Mouse (Mus musculus) spleen, adult 2 months (tissue): ENCODE data around the gene Rala. TPM values are rescaled to one million over a fixed set of nuclear protein-coding genes. Genes with fewer than 3 reads are reported as not detected.
A peak's percentile ranks its signal among the peaks of the same experiment; 100 is the strongest.

Experiments
- DNase-seq, 2 experiments: peaks; one replicate each; pipeline versions ENCODE4 v3.0.0 to v3.0.0-alpha.2; 2012 to 2021; ENCODE audit warnings: low spot score in 2 of 2, low read depth in 1 of 2
- H3K27ac ChIP-seq: fragments of 200-500 bp; 2 replicates; pipeline ENCODE4 v1.5.1; 2012; ENCODE audit warnings: low read length, inconsistent platforms; ENCODE audit not compliant: insufficient read depth
- H3K27me3 ChIP-seq: fragments of 200-500 bp; 2 replicates; pipeline ENCODE4 v1.6.1; 2012; ENCODE audit warnings: mild to moderate bottlenecking, moderate library complexity, low read length, inconsistent platforms; ENCODE audit not compliant: control insufficient read depth, insufficient read depth
- H3K36me3 ChIP-seq: fragments of 200-500 bp; 2 replicates; pipeline ENCODE4 v1.6.1; 2012; ENCODE audit warnings: mild to moderate bottlenecking, low read length, inconsistent platforms; ENCODE audit not compliant: control insufficient read depth, insufficient read depth
- H3K4me1 ChIP-seq: fragments of 200-500 bp; 2 replicates; pipeline ENCODE4 v1.6.1; 2011; ENCODE audit warnings: inconsistent platforms; ENCODE audit not compliant: control insufficient read depth, insufficient read depth, insufficient read length
- H3K4me3 ChIP-seq: fragments of 200-500 bp; 2 replicates; pipeline ENCODE4 v1.5.1; 2011; ENCODE audit warnings: mild to moderate bottlenecking, inconsistent platforms; ENCODE audit not compliant: insufficient read depth, insufficient read length; ENCODE audit errors: extremely low read depth
- CTCF ChIP-seq: fragments of 200-500 bp; IDR thresholded peaks from 2 replicates; pipeline ENCODE4 v1.5.1; 2011; ENCODE audit warnings: mild to moderate bottlenecking, inconsistent platforms; ENCODE audit not compliant: insufficient read depth, insufficient read length, insufficient replicate concordance; ENCODE audit errors: extremely low read depth
- POLR2A ChIP-seq: fragments of 200-500 bp; IDR thresholded peaks from 2 replicates; pipeline ENCODE4 v1.6.1; 2011; ENCODE audit warnings: low read depth, low read length, inconsistent platforms
- WGBS: fragments of 180-500 bp; shearing (Covaris S2); methylation state at CpG from one replicate; pipeline ENCODE4 v1.1.7; 2018; 5-methylcytosine and 5-hydroxymethylcytosine counted together
- polyA plus RNA-seq: library from polyadenylated mRNA; depleted of rRNA; stranded (reverse); fragments of >200 nt; gene quantifications from 2 replicates; pipeline ENCODE4 v1.2.3, GENCODE M21; 2012

Gene Rala
- polyA plus RNA-seq, 1 experiment = 7.0 TPM

GRCm38 (mm10) chr13:17949555-17949954 lies 5.5 kb upstream of the Rala start:
- no peak for DNase-seq
- 73% methylated on average over 18 of the region's 18 CpGs for WGBS
- H3K36me3 ChIP-seq = no peaks in the 10 kb centered on the region
- H3K27ac ChIP-seq = no peak overlapping the region
- H3K4me3 ChIP-seq = no peak overlapping the region
- H3K27me3 ChIP-seq = no peaks in the 10 kb centered on the region
- no peak for TF ChIP-seq CTCF
- TF ChIP-seq POLR2A = no peak
- H3K4me1 ChIP-seq = no peaks in the 10 kb centered on the region

- Histone ChIP-seq H3K36me3 (no peaks in the 10 kb centered on the region), H3K4me1 (peaks cover 4% of the 10 kb centered on the region; the same call in 1 of the 2 replicates), H3K27me3 (no peaks in the 10 kb centered on the region), H3K27ac (peak overlapping the region; percentile 83), H3K4me3 (peak overlapping the region; percentile 67)
- WGBS = under 1% methylated on average over 67 of the region's 70 CpGs
- DNase-seq = peak in 1 of 2 experiments; percentile 6
- no peak for TF ChIP-seq CTCF
- no peak for TF ChIP-seq POLR2A
These were observed 547 bp downstream of the Rala start for GRCm38 (mm10) chr13:17943306-17944077.

GRCm38 (mm10) chr13:17942338-17942737 lies 1.7 kb downstream of the Rala start:
- Histone ChIP-seq H3K27me3 (no peaks in the 10 kb centered on the region), H3K36me3 (no peaks in the 10 kb centered on the region), H3K4me1 (peaks cover 4% of the 10 kb centered on the region; the same call in 1 of the 2 replicates), H3K4me3 (no peak overlapping the region), H3K27ac (no peak overlapping the region)
- WGBS = 44% methylated on average over 6 of the region's 6 CpGs
- DNase-seq = no peak
- TF ChIP-seq CTCF (no peak), POLR2A (no peak)

GRCm38 (mm10) chr13:17907309-17907708 lies 36.7 kb downstream of the Rala start:
- H3K4me3 ChIP-seq = no peak overlapping the region
- DNase-seq = no peak
- no peaks in the 10 kb centered on the region for H3K4me1 ChIP-seq
- WGBS = 86% methylated on average over 1 of the region's 1 CpGs
- no peaks in the 10 kb centered on the region for H3K27me3 ChIP-seq
- no peaks in the 10 kb centered on the region for H3K36me3 ChIP-seq
- H3K27ac ChIP-seq = no peak overlapping the region
- no peak for TF ChIP-seq POLR2A
- TF ChIP-seq CTCF = no peak

GRCm38 (mm10) chr13:17901474-17901873 lies 42.6 kb downstream of the Rala start:
- TF ChIP-seq POLR2A (no peak), CTCF (no peak)
- 94% methylated on average over 4 of the region's 4 CpGs for WGBS
- DNase-seq = no peak
- H3K36me3 ChIP-seq = no peaks in the 10 kb centered on the region
- H3K27ac ChIP-seq = no peak overlapping the region
- H3K4me3 ChIP-seq = no peak overlapping the region
- H3K27me3 ChIP-seq = no peaks in the 10 kb centered on the region
- H3K4me1 ChIP-seq = no peaks in the 10 kb centered on the region

GRCm38 (mm10) chr13:17900641-17901040 lies 43.4 kb downstream of the Rala start:
- no peaks in the 10 kb centered on the region for H3K27me3 ChIP-seq
- TF ChIP-seq POLR2A = no peak
- no peak for TF ChIP-seq CTCF
- no peak overlapping the region for H3K4me3 ChIP-seq
- no peaks in the 10 kb centered on the region for H3K4me1 ChIP-seq
- DNase-seq = no peak
- 90% methylated on average over 5 of the region's 5 CpGs for WGBS
- H3K36me3 ChIP-seq = peaks cover 2% of the 10 kb centered on the region; the same call in 1 of the 2 replicates
- no peak overlapping the region for H3K27ac ChIP-seq

GRCm38 (mm10) chr13:17897040-17897439 lies 47.0 kb downstream of the Rala start:
- no peaks in the 10 kb centered on the region for H3K4me1 ChIP-seq
- DNase-seq = no peak
- H3K4me3 ChIP-seq = no peak overlapping the region
- H3K27ac ChIP-seq = no peak overlapping the region
- H3K36me3 ChIP-seq = peaks cover 10% of the 10 kb centered on the region
- WGBS = 77% methylated on average over 1 of the region's 1 CpGs
- H3K27me3 ChIP-seq = no peaks in the 10 kb centered on the region
- no peak for TF ChIP-seq CTCF
- TF ChIP-seq POLR2A = no peak
